Comparison of ENCODE assay signal across 17 mouse cellular contexts in genomic region chr1:186204151-186204550, GRCm38 (mm10).
"Had no signal": no experiment of that assay in that cellular context is flagged by ENCODE, and none has a peak within 500 bp of the region (broad histone marks: within the 10 kb centered on the region; RNA-seq: fewer than 3 reads in every experiment).

No protein-coding gene starts in this region.

- DNase-seq: gastrocnemius, adult 2 months; gastrocnemius, postnatal 10 days; gastrocnemius, postnatal 25 days; heart, adult 11 months; heart, adult 2 months; heart, postnatal 14 days; heart, postnatal 36 days; kidney, adult 11 months; kidney, adult 2 months; kidney, adult 9 months; kidney, postnatal 14 days; kidney, postnatal 36 days; layer of hippocampus, postnatal 36 days; liver; liver, embryonic 13.5 days had no signal

- ATAC-seq: hindbrain, postnatal 0 days; intestine, embryonic 16.5 days had no signal
